Mouse (Mus musculus): ENCODE measurements at regions not wholly inside any gene's neighbourhood (a gene's known extent, or its start where the extent isn't known, plus 50 kb on each side); places are given as distances from the start of the nearest gene placed in this dataset.

- no peak for DNase-seq (ENCODE audit: low spot score)
- no peak for ATAC-seq (ENCODE audit: low FRiP score)
- no peak overlapping the region for H3K4me3 ChIP-seq (replicated peaks; ENCODE audit: low read length)
- no peaks in the 10 kb centered on the region for H3K27me3 ChIP-seq (ENCODE audit: control insufficient read depth, insufficient read depth, low read length)
- no peak overlapping the region for H3K9ac ChIP-seq
- H3K4me2 ChIP-seq (replicated peaks) = no peak overlapping the region
- H3K4me1 ChIP-seq (replicated peaks; ENCODE audit: control insufficient read depth, insufficient read depth, low read length) = no peaks in the 10 kb centered on the region
- no peaks in the 10 kb centered on the region for H3K9me3 ChIP-seq (ENCODE audit: control insufficient read depth, low read length)
- H3K36me3 ChIP-seq (replicated peaks; ENCODE audit: control insufficient read depth, insufficient read depth) = no peaks in the 10 kb centered on the region
- no peak overlapping the region for H3K27ac ChIP-seq
- WGBS = 97% methylated on average over 4 of the region's 4 CpGs
Measured at GRCm38 (mm10) chr10:44854109-44854508, 212.9 kb upstream of the Prep start.

- DNase-seq (ENCODE audit: low spot score) (no peak), ATAC-seq (ENCODE audit: low FRiP score) (no peak)
- no peaks in the 10 kb centered on the region for H3K4me1 ChIP-seq (replicated peaks; ENCODE audit: control insufficient read depth, insufficient read depth, low read length)
- H3K27me3 ChIP-seq (ENCODE audit: control insufficient read depth, insufficient read depth, low read length) = no peaks in the 10 kb centered on the region
- no peak overlapping the region for H3K9ac ChIP-seq
- H3K36me3 ChIP-seq (replicated peaks; ENCODE audit: control insufficient read depth, insufficient read depth) = no peaks in the 10 kb centered on the region
- H3K4me3 ChIP-seq (replicated peaks; ENCODE audit: low read length) = no peak overlapping the region
- 71% methylated on average over 4 of the region's 4 CpGs for WGBS
- H3K27ac ChIP-seq = no peak overlapping the region
- no peak overlapping the region for H3K4me2 ChIP-seq (replicated peaks)
- no peaks in the 10 kb centered on the region for H3K9me3 ChIP-seq (ENCODE audit: control insufficient read depth, low read length)
Measured at GRCm38 (mm10) chr10:44849016-44849415, 218.0 kb upstream of the Prep start.

GRCm38 (mm10) chr10:44846765-44847164, 220.2 kb upstream of the Prep start:
- Histone ChIP-seq H3K27me3 (ENCODE audit: control insufficient read depth, insufficient read depth, low read length) (no peaks in the 10 kb centered on the region), H3K4me1 (replicated peaks; ENCODE audit: control insufficient read depth, insufficient read depth, low read length) (no peaks in the 10 kb centered on the region), H3K36me3 (replicated peaks; ENCODE audit: control insufficient read depth, insufficient read depth) (no peaks in the 10 kb centered on the region), H3K4me3 (replicated peaks; ENCODE audit: low read length) (no peak overlapping the region), H3K9ac (no peak overlapping the region), H3K4me2 (replicated peaks) (no peak overlapping the region), H3K27ac (no peak overlapping the region), H3K9me3 (ENCODE audit: control insufficient read depth, low read length) (no peaks in the 10 kb centered on the region)
- 84% methylated on average over 3 of the region's 3 CpGs for WGBS
- DNase-seq (ENCODE audit: low spot score) (no peak), ATAC-seq (ENCODE audit: low FRiP score) (no peak)

- Histone ChIP-seq H3K9me3 (ENCODE audit: control insufficient read depth, low read length) (no peaks in the 10 kb centered on the region), H3K9ac (no peak overlapping the region), H3K36me3 (replicated peaks; ENCODE audit: control insufficient read depth, insufficient read depth) (no peaks in the 10 kb centered on the region), H3K27ac (no peak overlapping the region), H3K27me3 (ENCODE audit: control insufficient read depth, insufficient read depth, low read length) (no peaks in the 10 kb centered on the region), H3K4me3 (replicated peaks; ENCODE audit: low read length) (no peak overlapping the region), H3K4me2 (replicated peaks) (no peak overlapping the region), H3K4me1 (replicated peaks; ENCODE audit: control insufficient read depth, insufficient read depth, low read length) (no peaks in the 10 kb centered on the region)
- 30% methylated on average over 2 of the region's 2 CpGs for WGBS
- no peak for ATAC-seq (ENCODE audit: low FRiP score)
- DNase-seq (ENCODE audit: low spot score) = peak; percentile 26
Measured at GRCm38 (mm10) chr10:44846149-44846548, 220.9 kb upstream of the Prep start.

- no peak for ATAC-seq (ENCODE audit: low FRiP score)
- Histone ChIP-seq H3K36me3 (replicated peaks; ENCODE audit: control insufficient read depth, insufficient read depth) (no peaks in the 10 kb centered on the region), H3K27me3 (ENCODE audit: control insufficient read depth, insufficient read depth, low read length) (no peaks in the 10 kb centered on the region), H3K9ac (no peak overlapping the region), H3K27ac (no peak overlapping the region), H3K4me3 (replicated peaks; ENCODE audit: low read length) (no peak overlapping the region), H3K4me1 (replicated peaks; ENCODE audit: control insufficient read depth, insufficient read depth, low read length) (no peaks in the 10 kb centered on the region), H3K9me3 (ENCODE audit: control insufficient read depth, low read length) (no peaks in the 10 kb centered on the region), H3K4me2 (replicated peaks) (no peak overlapping the region)
- 86% methylated on average over 2 of the region's 2 CpGs for WGBS
- no peak for DNase-seq (ENCODE audit: low spot score)
Measured at GRCm38 (mm10) chr10:44840449-44840848, 226.6 kb upstream of the Prep start.

- no peak overlapping the region for H3K9ac ChIP-seq
- H3K4me3 ChIP-seq (replicated peaks; ENCODE audit: low read length) = no peak overlapping the region
- no peaks in the 10 kb centered on the region for H3K9me3 ChIP-seq (ENCODE audit: control insufficient read depth, low read length)
- H3K27ac ChIP-seq = no peak overlapping the region
- ATAC-seq (ENCODE audit: low FRiP score) = no peak
- no peak for DNase-seq (ENCODE audit: low spot score)
- H3K36me3 ChIP-seq (replicated peaks; ENCODE audit: control insufficient read depth, insufficient read depth) = no peaks in the 10 kb centered on the region
- 100% methylated on average over 1 of the region's 1 CpGs for WGBS
- H3K27me3 ChIP-seq (ENCODE audit: control insufficient read depth, insufficient read depth, low read length) = no peaks in the 10 kb centered on the region
- no peak overlapping the region for H3K4me2 ChIP-seq (replicated peaks)
- H3K4me1 ChIP-seq (replicated peaks; ENCODE audit: control insufficient read depth, insufficient read depth, low read length) = no peaks in the 10 kb centered on the region
Measured at GRCm38 (mm10) chr10:44832455-44832854, 234.5 kb upstream of the Prep start.

GRCm38 (mm10) chr10:44826271-44826670, 240.7 kb upstream of the Prep start:
- Histone ChIP-seq H3K9me3 (ENCODE audit: control insufficient read depth, low read length) (no peaks in the 10 kb centered on the region), H3K4me2 (replicated peaks) (no peak overlapping the region), H3K27me3 (ENCODE audit: control insufficient read depth, insufficient read depth, low read length) (no peaks in the 10 kb centered on the region), H3K4me3 (replicated peaks; ENCODE audit: low read length) (no peak overlapping the region), H3K9ac (no peak overlapping the region), H3K4me1 (replicated peaks; ENCODE audit: control insufficient read depth, insufficient read depth, low read length) (no peaks in the 10 kb centered on the region), H3K36me3 (replicated peaks; ENCODE audit: control insufficient read depth, insufficient read depth) (no peaks in the 10 kb centered on the region), H3K27ac (no peak overlapping the region)
- ATAC-seq (ENCODE audit: low FRiP score) (no peak), DNase-seq (ENCODE audit: low spot score) (no peak)
- WGBS = 84% methylated on average over 3 of the region's 3 CpGs

GRCm38 (mm10) chr10:44821666-44822065, 245.3 kb upstream of the Prep start:
- ATAC-seq (ENCODE audit: low FRiP score) (no peak), DNase-seq (ENCODE audit: low spot score) (no peak)
- Histone ChIP-seq H3K27ac (no peak overlapping the region), H3K9ac (no peak overlapping the region), H3K4me2 (replicated peaks) (no peak overlapping the region), H3K4me3 (replicated peaks; ENCODE audit: low read length) (no peak overlapping the region), H3K9me3 (ENCODE audit: control insufficient read depth, low read length) (no peaks in the 10 kb centered on the region), H3K36me3 (replicated peaks; ENCODE audit: control insufficient read depth, insufficient read depth) (no peaks in the 10 kb centered on the region), H3K27me3 (ENCODE audit: control insufficient read depth, insufficient read depth, low read length) (no peaks in the 10 kb centered on the region), H3K4me1 (replicated peaks; ENCODE audit: control insufficient read depth, insufficient read depth, low read length) (no peaks in the 10 kb centered on the region)
- 90% methylated on average over 3 of the region's 3 CpGs for WGBS

GRCm38 (mm10) chr10:44820379-44820778, 246.6 kb upstream of the Prep start:
- H3K27me3 ChIP-seq (ENCODE audit: control insufficient read depth, insufficient read depth, low read length) = no peaks in the 10 kb centered on the region
- H3K36me3 ChIP-seq (replicated peaks; ENCODE audit: control insufficient read depth, insufficient read depth) = no peaks in the 10 kb centered on the region
- H3K4me1 ChIP-seq (replicated peaks; ENCODE audit: control insufficient read depth, insufficient read depth, low read length) = no peaks in the 10 kb centered on the region
- no peaks in the 10 kb centered on the region for H3K9me3 ChIP-seq (ENCODE audit: control insufficient read depth, low read length)
- 80% methylated on average over 2 of the region's 2 CpGs for WGBS
- DNase-seq (ENCODE audit: low spot score) (no peak), ATAC-seq (ENCODE audit: low FRiP score) (no peak)
- H3K9ac ChIP-seq = no peak overlapping the region
- no peak overlapping the region for H3K27ac ChIP-seq
- H3K4me2 ChIP-seq (replicated peaks) = no peak overlapping the region
- no peak overlapping the region for H3K4me3 ChIP-seq (replicated peaks; ENCODE audit: low read length)

GRCm38 (mm10) chr10:44819361-44819760, 247.6 kb upstream of the Prep start:
- WGBS = 92% methylated on average over 2 of the region's 2 CpGs
- Histone ChIP-seq H3K9ac (no peak overlapping the region), H3K4me1 (replicated peaks; ENCODE audit: control insufficient read depth, insufficient read depth, low read length) (no peaks in the 10 kb centered on the region), H3K9me3 (ENCODE audit: control insufficient read depth, low read length) (no peaks in the 10 kb centered on the region), H3K4me2 (replicated peaks) (no peak overlapping the region), H3K4me3 (replicated peaks; ENCODE audit: low read length) (no peak overlapping the region), H3K27ac (no peak overlapping the region), H3K27me3 (ENCODE audit: control insufficient read depth, insufficient read depth, low read length) (no peaks in the 10 kb centered on the region), H3K36me3 (replicated peaks; ENCODE audit: control insufficient read depth, insufficient read depth) (no peaks in the 10 kb centered on the region)
- ATAC-seq (ENCODE audit: low FRiP score) (no peak), DNase-seq (ENCODE audit: low spot score) (no peak)
